Mouse (Mus musculus) pancreas, adult 10 weeks (tissue): ENCODE measurements around the gene Mpnd. TPM values are rescaled to one million over a fixed set of nuclear protein-coding genes. Genes with fewer than 3 reads are reported as not detected.

Experiments used
- polyA plus RNA-seq: library from polyadenylated mRNA; stranded (reverse); fragments of 350-450 nt; fragmentation: Illumina TruSeq; extraction: RNeasy Lipid Tissue Mini Kit (QIAGEN cat#74804); gene quantifications from one replicate; pipeline ENCODE4 v1.2.3, GENCODE M21; 2015; ENCODE audit warnings: low read depth, low replicate concordance; ENCODE audit not compliant: insufficient read depth

The Mpnd gene
- polyA plus RNA-seq, result 24.6 TPM

GRCm38 (mm10) chr17:56005415-56006061 is at the start of gene Mpnd, which contains the start of gene Stap2:
TSS of gene Mpnd (plus strand) at chr17:56005711.
TSS of gene Stap2 (minus strand) at chr17:56005584.

DNA sequence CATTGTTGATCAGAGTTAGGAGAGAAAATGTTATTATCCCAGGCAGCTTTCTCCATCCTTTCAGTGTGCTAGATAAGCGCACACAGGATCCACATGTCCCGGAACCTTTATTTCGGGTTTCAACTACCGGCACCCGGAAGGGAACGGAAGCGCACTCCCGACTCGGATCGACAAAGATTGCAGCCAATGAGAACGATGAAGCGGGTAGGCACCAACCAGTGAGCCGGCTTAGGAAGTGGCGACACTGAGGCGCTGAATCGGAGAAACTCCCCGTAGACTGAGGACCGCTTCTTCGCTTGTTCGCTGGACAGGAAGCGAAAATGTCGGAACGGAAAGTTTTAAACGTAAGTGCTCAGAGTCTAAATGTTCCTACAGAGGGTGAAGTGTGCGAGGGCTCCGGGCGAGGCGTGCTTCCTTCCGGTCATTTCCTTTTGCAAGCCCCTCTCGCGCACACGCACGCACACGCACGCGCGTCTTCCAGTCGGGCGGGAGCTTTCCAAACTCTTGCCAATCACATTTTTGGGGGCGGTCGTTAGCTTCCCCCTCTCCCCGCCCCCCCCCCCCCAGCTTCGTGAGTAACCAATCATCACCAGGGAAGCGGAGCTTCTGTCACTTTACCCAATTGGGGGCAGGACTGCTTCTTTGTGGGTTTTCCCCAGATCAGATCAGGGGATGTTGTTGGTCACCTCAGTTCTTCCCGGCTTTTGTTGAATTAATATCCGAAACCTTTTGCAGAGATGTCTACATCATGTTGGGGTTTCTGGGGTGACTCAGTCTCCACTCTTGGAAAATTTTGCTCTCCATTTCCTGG is 46.4 kb upstream of the Mpnd start, which contains the start of gene Yju2:
Gene Yju2, plus strand, starts transcription at position 182 of the 811 bp plus-strand sequence.

GRCm38 (mm10) chr17:55969966-55970891 is 35.3 kb upstream of the Mpnd start, which contains the start of gene Shd:
TSS of gene Shd (plus strand) at chr17:55970467.

GRCm38 (mm10) chr17:55986030-55986961 is 19.2 kb upstream of the Mpnd start, which contains the start of gene Fsd1:
TSS of gene Fsd1 (plus strand) at chr17:55986509.

DNA sequence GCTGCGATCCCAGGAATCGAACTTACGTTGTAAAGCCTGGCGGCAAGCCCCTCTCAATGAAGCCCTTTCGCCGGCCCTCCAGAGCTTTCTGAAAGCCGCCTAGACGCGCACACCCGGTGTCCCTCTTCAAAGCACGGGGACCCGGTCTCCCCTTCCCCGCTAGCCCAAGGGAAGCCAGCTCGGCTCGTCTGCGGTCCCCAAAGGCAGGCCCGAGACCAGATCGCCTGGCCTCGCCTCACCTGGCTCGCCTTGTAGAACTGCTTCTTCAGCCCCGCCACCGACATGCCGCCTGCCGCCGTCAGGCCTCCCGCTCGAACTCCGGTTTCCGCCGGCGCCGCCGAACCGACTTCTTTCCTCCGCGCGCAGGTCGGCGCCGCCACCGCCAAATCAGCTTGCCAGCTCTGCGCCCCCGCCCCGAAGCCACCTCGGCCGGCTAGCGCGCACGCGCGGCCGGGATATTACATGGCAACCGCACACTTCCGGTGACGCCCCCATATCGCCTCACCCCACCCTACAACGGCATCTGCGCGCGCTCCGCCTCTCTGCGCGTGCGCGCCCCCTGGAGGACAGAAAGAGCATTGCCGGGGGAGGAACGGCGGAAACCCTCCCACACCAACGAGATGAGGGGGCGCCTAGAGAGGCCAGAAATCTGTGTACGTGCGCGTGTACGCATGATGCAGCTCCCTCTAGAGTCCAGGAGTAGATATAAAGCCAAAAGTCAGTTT is 30.8 kb downstream of the Mpnd start, which contains the start of gene Sh3gl1:
Gene Sh3gl1, minus strand, starts transcription at position 460 of the 725 bp plus-strand sequence.

GRCm38 (mm10) chr17:56040030-56040856 is 34.7 kb downstream of the Mpnd start, which contains the start of gene Chaf1a:
TSS of gene Chaf1a (plus strand) at chr17:56040439.

Other genes with a start within 250 kb of the Mpnd start
- 2.2 TPM for gene Zfp119a, start 126.8 kb upstream of the Mpnd start, polyA plus RNA-seq
- 2.6 TPM for gene Zfp959, start 113.6 kb upstream of the Mpnd start, polyA plus RNA-seq
- gene Zfp119b, start 56.2 kb upstream of the Mpnd start, polyA plus RNA-seq, result 1.7 TPM
- 1.3 TPM for gene Ebi3, start 53.1 kb upstream of the Mpnd start, polyA plus RNA-seq
- gene Yju2, start 46.6 kb upstream of the Mpnd start, polyA plus RNA-seq, result 2.3 TPM
- not detected for gene Shd, start 35.2 kb upstream of the Mpnd start, polyA plus RNA-seq
- not detected for gene Fsd1, start 19.2 kb upstream of the Mpnd start, polyA plus RNA-seq
- gene Stap2, start 127 bp upstream of the Mpnd start, polyA plus RNA-seq, result 20.6 TPM
- gene Sh3gl1, start 30.9 kb downstream of the Mpnd start, polyA plus RNA-seq, result 16.3 TPM
- 0.18 TPM for gene Chaf1a, start 34.7 kb downstream of the Mpnd start, polyA plus RNA-seq
- 13.3 TPM for gene Ubxn6, start 69.3 kb downstream of the Mpnd start, polyA plus RNA-seq
- gene Hdgfl2, start 73.9 kb downstream of the Mpnd start, polyA plus RNA-seq, result 60.5 TPM
- 5.1 TPM for gene Plin4, start 104.1 kb downstream of the Mpnd start, polyA plus RNA-seq
- gene Plin5, start 111.9 kb downstream of the Mpnd start, polyA plus RNA-seq, result not detected
- 8.8 TPM for gene Lrg1, start 116.3 kb downstream of the Mpnd start, polyA plus RNA-seq
- 3.3 TPM for gene Sema6b, start 134.6 kb downstream of the Mpnd start, polyA plus RNA-seq
- gene Tnfaip8l1, start 156.8 kb downstream of the Mpnd start, polyA plus RNA-seq, result 0.44 TPM
- gene Mydgf, start 178.2 kb downstream of the Mpnd start, polyA plus RNA-seq, result 25.8 TPM
- 13.7 TPM for gene Dpp9, start 213.2 kb downstream of the Mpnd start, polyA plus RNA-seq